Mouse (Mus musculus): ENCODE data around the gene Ppp1r21.

Gene Ppp1r21

GRCm38 (mm10) chr17:88530236-88530619 is 310 bp downstream of the Ppp1r21 start:
- peak; percentile 26 for DNase-seq (ENCODE audit: low read depth, low spot score)

- no peak for DNase-seq (ENCODE audit: low read depth, low spot score)
Observed at GRCm38 (mm10) chr17:88530667-88531066, 749 bp downstream of the Ppp1r21 start.

GRCm38 (mm10) chr17:88531176-88531575 is 1.3 kb downstream of the Ppp1r21 start:
- no peak for DNase-seq (ENCODE audit: low read depth, low spot score)

GRCm38 (mm10) chr17:88537842-88538430 is 8.0 kb downstream of the Ppp1r21 start:
- DNase-seq (ENCODE audit: low read depth, low spot score) = no peak

- no peak for DNase-seq (ENCODE audit: low read depth, low spot score)
Observed at GRCm38 (mm10) chr17:88542771-88543416, 13.0 kb downstream of the Ppp1r21 start.

GRCm38 (mm10) chr17:88543417-88543782 is 13.5 kb downstream of the Ppp1r21 start:
- DNase-seq (ENCODE audit: low read depth, low spot score) = no peak

GRCm38 (mm10) chr17:88545217-88545784 is 15.4 kb downstream of the Ppp1r21 start:
- DNase-seq (ENCODE audit: low read depth, low spot score) = no peak

GRCm38 (mm10) chr17:88546745-88547144 is 16.8 kb downstream of the Ppp1r21 start:
- DNase-seq (ENCODE audit: low read depth, low spot score) = no peak

GRCm38 (mm10) chr17:88549411-88550191 is 19.7 kb downstream of the Ppp1r21 start:
- DNase-seq (ENCODE audit: low read depth, low spot score) = no peak

GRCm38 (mm10) chr17:88550351-88550750 is 20.4 kb downstream of the Ppp1r21 start:
- no peak for DNase-seq (ENCODE audit: low read depth, low spot score)

GRCm38 (mm10) chr17:88550981-88551940 is 21.3 kb downstream of the Ppp1r21 start:
- DNase-seq (ENCODE audit: low read depth, low spot score) = no peak

- no peak for DNase-seq (ENCODE audit: low read depth, low spot score)
Observed at GRCm38 (mm10) chr17:88552556-88552955, 22.6 kb downstream of the Ppp1r21 start.

- no peak for DNase-seq (ENCODE audit: low read depth, low spot score)
Observed at GRCm38 (mm10) chr17:88553001-88553449, 23.1 kb downstream of the Ppp1r21 start.

GRCm38 (mm10) chr17:88553473-88554087 is 23.7 kb downstream of the Ppp1r21 start:
- no peak for DNase-seq (ENCODE audit: low read depth, low spot score)

- no peak for DNase-seq (ENCODE audit: low read depth, low spot score)
Observed at GRCm38 (mm10) chr17:88556176-88556575, 26.3 kb downstream of the Ppp1r21 start.

GRCm38 (mm10) chr17:88556688-88557087 is 26.8 kb downstream of the Ppp1r21 start:
- no peak for DNase-seq (ENCODE audit: low read depth, low spot score)

GRCm38 (mm10) chr17:88558168-88558842 is 28.4 kb downstream of the Ppp1r21 start:
- peak; percentile 63 for DNase-seq (ENCODE audit: low read depth, low spot score)

- no peak for DNase-seq (ENCODE audit: low read depth, low spot score)
Observed at GRCm38 (mm10) chr17:88563611-88564010, 33.7 kb downstream of the Ppp1r21 start.

- no peak for DNase-seq (ENCODE audit: low read depth, low spot score)
Observed at GRCm38 (mm10) chr17:88569807-88570540, 40.1 kb downstream of the Ppp1r21 start.

All from embryo, embryonic 11.5 days (tissue).